Mouse (Mus musculus) hindbrain, embryonic 12.5 days (tissue): ENCODE data around the gene 4933434E20Rik. TPM values are rescaled to one million over a fixed set of nuclear protein-coding genes. Genes with fewer than 3 reads are reported as not detected.
A peak's percentile ranks its signal among the peaks of the same experiment; 100 is the strongest.

Source experiments
- ATAC-seq: fragments of 200-750 bp; cut with Nextera tagmentation; 2 replicates; pipeline ENCODE4 v1.8.0; 2017; ENCODE audit warnings: moderate TSS enrichment; ENCODE audit not compliant: low FRiP score
- H3K27ac ChIP-seq: fragments of 300-500 bp; sonication (generic); 2 replicates; pipeline ENCODE4 v1.5.1; 2016; ENCODE audit warnings: mild to moderate bottlenecking
- H3K27me3 ChIP-seq: fragments of 300-500 bp; sonication (generic); 2 replicates; pipeline ENCODE4 v1.6.1; 2016; ENCODE audit warnings: mild to moderate bottlenecking
- H3K36me3 ChIP-seq: fragments of 300-500 bp; sonication (generic); 2 replicates; pipeline ENCODE4 v1.6.1; 2016; ENCODE audit warnings: mild to moderate bottlenecking
- H3K4me1 ChIP-seq: fragments of 300-500 bp; sonication (generic); 2 replicates; pipeline ENCODE4 v1.6.1; 2016
- H3K4me2 ChIP-seq: fragments of 300-500 bp; sonication (generic); replicated peaks from 2 replicates; pipeline ENCODE4 v1.6.1; 2016; ENCODE audit warnings: mild to moderate bottlenecking
- H3K4me3 ChIP-seq: fragments of 300-500 bp; sonication (generic); 2 replicates; pipeline ENCODE4 v1.5.1; 2016; ENCODE audit warnings: mild to moderate bottlenecking
- H3K9ac ChIP-seq: fragments of 300-500 bp; sonication (generic); 2 replicates; pipeline ENCODE4 v1.6.1; 2016; ENCODE audit warnings: mild to moderate bottlenecking, moderate library complexity
- H3K9me3 ChIP-seq: fragments of 300-500 bp; sonication (generic); replicated peaks from 2 replicates; pipeline ENCODE4 v1.6.1; 2016; ENCODE audit warnings: mild to moderate bottlenecking
- WGBS: fragments of 180-500 bp; shearing (Covaris S2); methylation state at CpG from one replicate; pipeline ENCODE4 v1.1.7; 2016; 5-methylcytosine and 5-hydroxymethylcytosine counted together
- microRNA counts: library from miRNA; unstranded; fragments of <30 nt; microRNA quantifications from one replicate; lab custom pipeline; 2017
- microRNA-seq: library from miRNA; unstranded; fragments of <30 nt; microRNA quantifications from one replicate; pipeline ENCODE4, GENCODE M21; 2017
- polyA plus RNA-seq: library from polyadenylated mRNA; unstranded; fragments of >200 nt; fragmentation: Nextera tagmentation; extraction: Ambion mirVana; gene quantifications from 2 replicates; pipeline ENCODE4 v1.2.1, GENCODE M21; 2016

4933434E20Rik gene
- polyA plus RNA-seq, 1 experiment from 2014 or later: 198 TPM

DNA sequence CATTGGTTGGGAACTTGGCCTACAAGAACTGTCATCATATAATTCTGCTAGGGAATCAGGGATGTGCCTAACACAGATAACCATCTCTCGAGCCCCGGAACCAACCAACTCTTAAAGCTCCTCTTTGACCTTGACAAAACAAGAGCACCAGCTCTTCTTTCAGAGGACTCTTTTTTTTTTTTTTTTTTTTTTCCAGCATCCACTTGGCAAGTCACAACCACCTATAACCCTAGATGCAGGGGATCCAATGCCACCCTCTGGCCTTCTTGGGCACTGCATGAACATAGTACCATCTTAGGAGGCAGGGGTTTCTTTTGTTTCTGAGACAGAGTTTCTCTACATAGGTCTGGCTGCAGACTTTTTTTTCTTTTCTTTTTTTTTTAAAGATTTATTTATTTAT lies 62.9 kb downstream of the 4933434E20Rik start:
- WGBS: 82% methylated on average over 2 of the region's 2 CpGs
- H3K27ac ChIP-seq: no peak overlapping the region
- H3K4me1 ChIP-seq: no peaks in the 10 kb centered on the region
- no peaks in the 10 kb centered on the region for H3K9me3 ChIP-seq
- H3K27me3 ChIP-seq: no peaks in the 10 kb centered on the region
- ATAC-seq: no peak
- H3K4me3 ChIP-seq: no peak overlapping the region
- no peak overlapping the region for H3K9ac ChIP-seq
- no peaks in the 10 kb centered on the region for H3K36me3 ChIP-seq
- H3K4me2 ChIP-seq: no peak overlapping the region

DNA sequence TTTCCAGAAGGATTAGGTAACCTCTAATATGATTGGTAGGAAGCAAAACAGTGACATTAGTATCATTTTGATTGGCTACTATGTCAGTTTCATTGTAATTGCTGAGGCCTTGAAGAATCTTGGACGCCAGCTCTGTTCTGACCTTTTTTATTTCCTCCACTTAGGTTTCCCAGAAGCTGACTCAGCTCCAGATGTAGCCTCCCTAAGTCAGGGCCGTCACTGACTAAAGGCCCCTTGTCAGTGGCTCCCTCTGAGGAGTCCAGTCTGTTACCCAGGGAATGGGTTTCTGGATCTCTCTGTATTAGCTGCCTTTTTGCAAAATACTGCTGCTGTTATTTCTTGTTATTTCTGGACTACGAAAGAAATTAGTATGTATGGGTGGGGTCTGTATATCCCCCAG lies 64.1 kb downstream of the 4933434E20Rik start:
- ATAC-seq: no peak
- Histone ChIP-seq H3K27ac (no peak overlapping the region), H3K4me1 (no peaks in the 10 kb centered on the region), H3K36me3 (no peaks in the 10 kb centered on the region), H3K4me3 (no peak overlapping the region), H3K9ac (no peak overlapping the region), H3K4me2 (no peak overlapping the region), H3K9me3 (no peaks in the 10 kb centered on the region), H3K27me3 (no peaks in the 10 kb centered on the region)
- WGBS: 80% methylated on average over 3 of the region's 3 CpGs

MicroRNAs encoded within 50 kb of the gene (microRNA counts, 519-probe panel; counts per million panel counts)
- 470 counts per million, percentile 58 among the panel's probes with 10 or more counts for microRNA mmu-miR-190b (lab: Ali Mortazavi, UCI)

Small RNA genes lying within 50 kb of the gene (microRNA-seq; reads per million reads assigned to microRNA genes)
- gene Mir190b: 17.4 reads per million, percentile 27 among the genes with 10 or more reads in this experiment
- gene Mir7669: 1.1 reads per million

Other genes with a start within 250 kb of the 4933434E20Rik start
- 3.4 and 4.4 TPM in 2 replicates for gene She, start 220.3 kb upstream of the 4933434E20Rik start, polyA plus RNA-seq
- 0.66 and 1.2 TPM in 2 replicates for gene Il6ra, start 138.4 kb upstream of the 4933434E20Rik start, polyA plus RNA-seq
- 20.3 and 22.8 TPM in 2 replicates for gene Atp8b2, start 88.1 kb upstream of the 4933434E20Rik start, polyA plus RNA-seq
- gene Hax1, start 52.9 kb upstream of the 4933434E20Rik start, polyA plus RNA-seq: 137 and 141 TPM in 2 replicates
- gene Ubap2l, start 992 bp downstream of the 4933434E20Rik start, polyA plus RNA-seq: 201 and 227 TPM in 2 replicates
- gene Tpm3, start 21.0 kb downstream of the 4933434E20Rik start, polyA plus RNA-seq: 510 and 525 TPM in 2 replicates
- 0.51 and 0.75 TPM in 2 replicates for gene Nup210l, start 52.5 kb downstream of the 4933434E20Rik start, polyA plus RNA-seq
- gene Rps27, start 162.0 kb downstream of the 4933434E20Rik start, polyA plus RNA-seq: 728 and 1,010 TPM in 2 replicates
- 26.9 and 27.4 TPM in 2 replicates for gene Rab13, start 162.1 kb downstream of the 4933434E20Rik start, polyA plus RNA-seq
- 81.7 and 94.8 TPM in 2 replicates for gene Jtb, start 180.0 kb downstream of the 4933434E20Rik start, polyA plus RNA-seq
- 4.8 and 5.3 TPM in 2 replicates for gene Creb3l4, start 191.9 kb downstream of the 4933434E20Rik start, polyA plus RNA-seq
- 46.8 and 46.9 TPM in 2 replicates for gene Slc39a1, start 196.5 kb downstream of the 4933434E20Rik start, polyA plus RNA-seq
- gene Crtc2, start 202.5 kb downstream of the 4933434E20Rik start, polyA plus RNA-seq: 20.5 and 25.8 TPM in 2 replicates
- 6.2 and 6.7 TPM in 2 replicates for gene Dennd4b, start 213.5 kb downstream of the 4933434E20Rik start, polyA plus RNA-seq
- 14.2 and 17.1 TPM in 2 replicates for gene Gatad2b, start 241.5 kb downstream of the 4933434E20Rik start, polyA plus RNA-seq